Mouse (Mus musculus): ENCODE measurements around the gene Abca13.

Abca13 gene

GRCm38 (mm10) chr11:9533658-9534202, 342.0 kb downstream of the Abca13 start:
- DNase-seq = no peak

GRCm38 (mm10) chr11:9536811-9537210, 345.1 kb downstream of the Abca13 start:
- DNase-seq = no peak

GRCm38 (mm10) chr11:9538328-9538727, 346.6 kb downstream of the Abca13 start:
- no peak for DNase-seq

GRCm38 (mm10) chr11:9560026-9560425, 368.3 kb downstream of the Abca13 start:
- peak; percentile 21 for DNase-seq

- DNase-seq = peak; percentile 54
Measured at GRCm38 (mm10) chr11:9568302-9568701, 376.6 kb downstream of the Abca13 start.

GRCm38 (mm10) chr11:9570319-9570718, 378.6 kb downstream of the Abca13 start:
- DNase-seq = no peak

GRCm38 (mm10) chr11:9574894-9575293, 383.2 kb downstream of the Abca13 start:
- no peak for DNase-seq

- DNase-seq = no peak
Measured at GRCm38 (mm10) chr11:9591757-9592316, 400.1 kb downstream of the Abca13 start.

- DNase-seq = no peak
Measured at GRCm38 (mm10) chr11:9597299-9597698, 405.6 kb downstream of the Abca13 start.

- DNase-seq = peak; percentile 7
Measured at GRCm38 (mm10) chr11:9601096-9601495, 409.4 kb downstream of the Abca13 start.

- DNase-seq = no peak
Measured at GRCm38 (mm10) chr11:9602137-9602536, 410.4 kb downstream of the Abca13 start.

GRCm38 (mm10) chr11:9608249-9608648, 416.5 kb downstream of the Abca13 start:
- DNase-seq = no peak

- no peak for DNase-seq
Measured at GRCm38 (mm10) chr11:9609075-9609474, 417.3 kb downstream of the Abca13 start.

- DNase-seq = no peak
Measured at GRCm38 (mm10) chr11:9616133-9616532, 424.4 kb downstream of the Abca13 start.

GRCm38 (mm10) chr11:9616665-9617064, 424.9 kb downstream of the Abca13 start:
- no peak for DNase-seq

GRCm38 (mm10) chr11:9619986-9620385, 428.2 kb downstream of the Abca13 start:
- no peak for DNase-seq

- no peak for DNase-seq
Measured at GRCm38 (mm10) chr11:9622888-9623287, 431.1 kb downstream of the Abca13 start.

- no peak for DNase-seq
Measured at GRCm38 (mm10) chr11:9624753-9625152, 433.0 kb downstream of the Abca13 start.

GRCm38 (mm10) chr11:9625812-9626211, 434.1 kb downstream of the Abca13 start:
- DNase-seq = no peak

GRCm38 (mm10) chr11:9647272-9647671, 455.5 kb downstream of the Abca13 start:
- DNase-seq = no peak

GRCm38 (mm10) chr11:9647991-9648390, 456.2 kb downstream of the Abca13 start:
- no peak for DNase-seq

- no peak for DNase-seq
Measured at GRCm38 (mm10) chr11:9666648-9667255, 475.0 kb downstream of the Abca13 start.

GRCm38 (mm10) chr11:9669430-9669829, 477.7 kb downstream of the Abca13 start:
- DNase-seq = no peak

- no peak for DNase-seq
Measured at GRCm38 (mm10) chr11:9684952-9685351, 493.2 kb downstream of the Abca13 start.

- DNase-seq = no peak
Measured at GRCm38 (mm10) chr11:9705190-9705589, 513.4 kb downstream of the Abca13 start.

Measured in right cerebral cortex, adult 18-20 months (tissue).